Mouse (Mus musculus) bone marrow macrophage, adult 2 months (primary cell): Measurements from ENCODE around the gene Tmem203.

Experiments
- CTCF ChIP-seq: IDR thresholded peaks from 2 replicates; pipeline ENCODE4 v1.5.1; 2012; ENCODE audit warnings: low read depth, mild to moderate bottlenecking, low read length, moderate library complexity
- POLR2A ChIP-seq: IDR thresholded peaks from 2 replicates; pipeline ENCODE4 v1.6.1; 2012; ENCODE audit warnings: mild to moderate bottlenecking, low read depth, low read length, borderline replicate concordance

DNA sequence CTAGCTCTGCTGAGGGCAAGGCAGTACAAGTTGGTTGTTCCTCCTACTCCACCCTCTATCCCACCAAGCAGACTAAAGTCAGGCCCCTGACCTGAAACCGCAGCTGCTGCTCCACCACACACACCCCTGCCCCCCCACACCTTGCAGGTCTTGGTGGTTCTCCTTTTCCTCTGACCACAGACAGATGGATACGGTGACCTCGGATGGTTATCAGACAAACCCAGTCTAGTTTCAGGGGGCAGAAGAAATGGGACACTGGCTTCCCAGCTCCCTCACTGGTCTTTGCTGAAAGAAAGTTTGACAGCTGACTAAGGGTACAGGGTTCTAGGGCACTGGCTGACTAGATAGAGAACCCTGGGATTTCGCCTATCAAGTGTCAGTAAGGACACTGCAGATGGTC lies 21.8 kb upstream of the Tmem203 start:
- TF ChIP-seq CTCF, result no peak
- no peak for TF ChIP-seq POLR2A
